Mouse (Mus musculus) limb, embryonic 12.5 days (tissue): ENCODE results near the gene Inmt. TPM values are rescaled to one million over a fixed set of nuclear protein-coding genes. Genes with fewer than 3 reads are reported as not detected.

Experiments
- ATAC-seq: fragments of 200-750 bp; cut with Nextera tagmentation; 2 replicates; pipeline ENCODE4 v1.8.0; 2017; ENCODE audit warnings: low read depth, moderate TSS enrichment; ENCODE audit not compliant: insufficient number of reproducible peaks, insufficient read depth, low FRiP score, low TSS enrichment
- H3K27ac ChIP-seq: fragments of 300-500 bp; sonication (generic); 2 replicates; pipeline ENCODE4 v1.5.1; 2016; ENCODE audit warnings: mild to moderate bottlenecking, moderate library complexity
- H3K27me3 ChIP-seq: fragments of 300-500 bp; sonication (generic); 2 replicates; pipeline ENCODE4 v1.6.1; 2016; ENCODE audit warnings: mild to moderate bottlenecking, moderate library complexity
- H3K36me3 ChIP-seq: fragments of 300-500 bp; sonication (generic); 2 replicates; pipeline ENCODE4 v1.6.1; 2016; ENCODE audit warnings: mild to moderate bottlenecking, moderate library complexity
- H3K4me1 ChIP-seq: fragments of 300-500 bp; sonication (generic); replicated peaks from 2 replicates; pipeline ENCODE4 v1.6.1; 2016
- H3K4me2 ChIP-seq: fragments of 300-500 bp; sonication (generic); 2 replicates; pipeline ENCODE4 v1.6.1; 2016; ENCODE audit warnings: mild to moderate bottlenecking, moderate library complexity
- H3K4me3 ChIP-seq: fragments of 300-500 bp; sonication (generic); replicated peaks from 2 replicates; pipeline ENCODE4 v1.5.1; 2016; ENCODE audit warnings: mild to moderate bottlenecking
- H3K9ac ChIP-seq: fragments of 300-500 bp; sonication (generic); replicated peaks from 2 replicates; pipeline ENCODE4 v1.6.1; 2016; ENCODE audit warnings: mild to moderate bottlenecking, moderate library complexity
- H3K9me3 ChIP-seq: fragments of 300-500 bp; sonication (generic); 2 replicates; pipeline ENCODE4 v1.6.1; 2016; ENCODE audit warnings: mild to moderate bottlenecking, moderate library complexity
- WGBS: fragments of 180-500 bp; shearing (Covaris S2); methylation state at CpG from one replicate; pipeline ENCODE4 v1.1.7; 2016; 5-methylcytosine and 5-hydroxymethylcytosine counted together
- polyA plus RNA-seq: library from polyadenylated mRNA; unstranded; fragments of >200 nt; fragmentation: Nextera tagmentation; extraction: Ambion mirVana; gene quantifications from 2 replicates; pipeline ENCODE4 v1.2.1, GENCODE M21; 2016

The Inmt gene
- polyA plus RNA-seq, 1 experiment from 2014 or later, result not detected

DNA sequence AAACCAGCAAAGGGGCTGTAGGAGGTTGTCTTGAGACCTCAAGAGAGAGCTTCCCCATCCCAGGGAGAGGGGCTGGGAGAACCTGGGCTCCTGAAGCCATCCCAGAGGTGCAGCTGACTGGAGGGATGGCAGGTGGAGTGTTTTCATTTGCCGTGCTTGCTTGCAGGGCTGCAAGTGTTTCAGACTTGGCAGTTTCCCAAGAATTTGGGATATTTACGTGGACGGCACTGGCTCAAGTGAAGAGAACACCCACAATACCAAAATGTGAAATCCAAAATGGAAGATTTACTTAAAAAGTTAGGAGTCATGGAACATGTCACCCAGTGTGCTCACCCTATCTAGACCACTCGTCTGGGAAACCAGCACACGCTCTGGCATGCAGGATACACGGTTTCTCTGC, 44.2 kb downstream of the Inmt start:
- WGBS, result 59% methylated on average over 6 of the region's 6 CpGs
- no peak overlapping the region for H3K4me3 ChIP-seq
- peaks cover 3% of the 10 kb centered on the region; the same call in 1 of the 2 replicates for H3K4me1 ChIP-seq

DNA sequence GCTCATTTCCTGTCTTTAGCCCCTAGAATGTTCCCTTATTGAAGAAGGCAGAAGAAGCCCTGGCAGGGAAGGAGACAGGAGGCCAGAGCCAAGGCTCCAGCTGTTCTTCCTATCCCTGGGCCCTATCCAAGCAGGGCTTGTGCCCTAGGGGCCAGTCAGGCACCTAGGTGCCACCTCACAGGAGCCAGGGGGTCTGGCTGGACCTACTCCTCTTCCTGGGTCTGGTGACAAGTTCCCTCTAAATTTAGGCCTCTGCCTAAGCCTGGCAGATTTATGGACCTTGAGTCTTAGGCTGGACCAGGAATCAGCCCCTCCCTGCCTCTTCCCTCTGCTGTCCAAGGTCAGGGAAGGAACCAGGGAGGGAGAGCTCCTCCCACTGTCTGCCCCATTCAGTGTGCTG, 46.5 kb downstream of the Inmt start:
- Histone ChIP-seq H3K9ac (no peak overlapping the region), H3K4me2 (no peak overlapping the region), H3K27ac (no peak overlapping the region), H3K27me3 (no peaks in the 10 kb centered on the region), H3K9me3 (no peaks in the 10 kb centered on the region), H3K4me1 (peaks cover 3% of the 10 kb centered on the region; the same call in 1 of the 2 replicates), H3K4me3 (no peak overlapping the region), H3K36me3 (no peaks in the 10 kb centered on the region)
- ATAC-seq, result no peak

More for the DNA sequence above, 44.2 kb downstream of the Inmt start:
- Histone ChIP-seq H3K36me3 (no peaks in the 10 kb centered on the region), H3K9ac (no peak overlapping the region), H3K9me3 (0 out of 2 replicates have a peak, but pooled peaks cover 3% of the 10 kb centered on the region), H3K27me3 (no peaks in the 10 kb centered on the region), H3K4me2 (no peak overlapping the region), H3K27ac (no peak overlapping the region)
- ATAC-seq, result no peak

DNA sequence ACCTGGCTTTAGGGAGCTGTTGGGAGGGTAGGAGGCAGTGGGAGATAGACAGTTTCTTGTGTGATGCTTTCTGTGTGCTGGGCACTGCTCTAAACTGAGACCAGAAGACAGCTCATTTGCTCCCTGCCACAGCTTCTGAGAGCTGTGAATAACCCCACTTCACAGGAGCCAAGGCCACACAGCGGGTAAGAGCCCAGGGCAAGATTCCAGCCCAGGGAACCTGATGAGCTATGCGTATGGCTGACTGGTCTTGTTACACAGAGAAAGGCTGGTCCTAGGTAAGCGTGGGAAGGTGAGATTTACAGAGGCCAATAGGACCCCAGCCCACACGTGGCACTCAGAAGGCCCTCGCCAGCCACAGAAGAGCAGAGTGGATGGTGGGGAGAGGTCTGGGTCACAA, 48.3 kb downstream of the Inmt start:
- peaks cover 6% of the 10 kb centered on the region; the same call in 1 of the 2 replicates for H3K27me3 ChIP-seq
- ATAC-seq, result no peak
- no peak overlapping the region for H3K9ac ChIP-seq
- H3K9me3 ChIP-seq, result no peaks in the 10 kb centered on the region
- H3K4me1 ChIP-seq, result peaks cover 3% of the 10 kb centered on the region; the same call in 1 of the 2 replicates
- H3K36me3 ChIP-seq, result no peaks in the 10 kb centered on the region
- no peak overlapping the region for H3K4me3 ChIP-seq
- H3K4me2 ChIP-seq, result no peak overlapping the region
- 69% methylated on average over 5 of the region's 5 CpGs for WGBS
- no peak overlapping the region for H3K27ac ChIP-seq

DNA sequence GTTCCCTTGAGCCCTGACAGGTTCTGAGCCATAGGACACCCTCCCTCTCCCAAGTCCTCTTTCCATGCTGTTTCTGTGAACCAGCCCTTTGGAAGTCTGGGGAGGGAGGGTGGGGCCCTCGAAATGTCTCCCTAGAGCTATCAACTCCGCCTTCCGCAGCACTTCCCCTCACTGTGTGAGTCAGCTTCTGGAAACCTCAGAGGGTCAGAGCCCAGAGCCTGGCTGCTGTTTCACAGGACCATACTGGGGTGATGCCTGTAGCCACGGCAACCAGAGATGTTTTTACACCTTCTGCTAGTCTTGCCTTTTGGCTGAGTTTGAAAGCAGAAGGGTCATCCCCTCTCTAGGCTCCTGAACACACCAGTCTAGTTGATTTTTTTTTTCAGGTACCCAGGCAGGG, 51.8 kb downstream of the Inmt start:
- Histone ChIP-seq H3K9me3 (no peaks in the 10 kb centered on the region), H3K27ac (no peak overlapping the region), H3K27me3 (peaks cover 36% of the 10 kb centered on the region), H3K4me1 (no peaks in the 10 kb centered on the region), H3K36me3 (no peaks in the 10 kb centered on the region), H3K9ac (no peak overlapping the region), H3K4me2 (no peak overlapping the region), H3K4me3 (no peak overlapping the region)
- ATAC-seq, result no peak
- WGBS, result 14% methylated on average over 4 of the region's 4 CpGs

Other genes with a start within 250 kb of the Inmt start
- gene Nod1, start 202.4 kb downstream of the Inmt start, polyA plus RNA-seq, result 3.6 and 3.8 TPM in 2 replicates
- gene Ggct, start 182.1 kb downstream of the Inmt start, polyA plus RNA-seq, result 8.0 and 10.6 TPM in 2 replicates
- 148 and 149 TPM in 2 replicates for gene Gars, start 137.0 kb downstream of the Inmt start, polyA plus RNA-seq
- gene Crhr2, start 42.0 kb downstream of the Inmt start, polyA plus RNA-seq, result 0.09 TPM in 1 of 2 replicates, not detected in the other
- 15.2 and 19.2 TPM in 2 replicates for gene Mindy4, start 28.3 kb upstream of the Inmt start, polyA plus RNA-seq
- 4.0 and 4.2 TPM in 2 replicates for gene Aqp1, start 161.4 kb upstream of the Inmt start, polyA plus RNA-seq
- not detected in 2 replicates for gene Ghrhr, start 201.3 kb upstream of the Inmt start, polyA plus RNA-seq